Mouse (Mus musculus): ENCODE results near the gene Pidd1. TPM values are rescaled to one million over a fixed set of nuclear protein-coding genes. Genes with fewer than 3 reads are reported as not detected.

Pidd1 gene
- polyA plus RNA-seq, 1 experiment from 2014 or later: 7.6 TPM

DNA sequence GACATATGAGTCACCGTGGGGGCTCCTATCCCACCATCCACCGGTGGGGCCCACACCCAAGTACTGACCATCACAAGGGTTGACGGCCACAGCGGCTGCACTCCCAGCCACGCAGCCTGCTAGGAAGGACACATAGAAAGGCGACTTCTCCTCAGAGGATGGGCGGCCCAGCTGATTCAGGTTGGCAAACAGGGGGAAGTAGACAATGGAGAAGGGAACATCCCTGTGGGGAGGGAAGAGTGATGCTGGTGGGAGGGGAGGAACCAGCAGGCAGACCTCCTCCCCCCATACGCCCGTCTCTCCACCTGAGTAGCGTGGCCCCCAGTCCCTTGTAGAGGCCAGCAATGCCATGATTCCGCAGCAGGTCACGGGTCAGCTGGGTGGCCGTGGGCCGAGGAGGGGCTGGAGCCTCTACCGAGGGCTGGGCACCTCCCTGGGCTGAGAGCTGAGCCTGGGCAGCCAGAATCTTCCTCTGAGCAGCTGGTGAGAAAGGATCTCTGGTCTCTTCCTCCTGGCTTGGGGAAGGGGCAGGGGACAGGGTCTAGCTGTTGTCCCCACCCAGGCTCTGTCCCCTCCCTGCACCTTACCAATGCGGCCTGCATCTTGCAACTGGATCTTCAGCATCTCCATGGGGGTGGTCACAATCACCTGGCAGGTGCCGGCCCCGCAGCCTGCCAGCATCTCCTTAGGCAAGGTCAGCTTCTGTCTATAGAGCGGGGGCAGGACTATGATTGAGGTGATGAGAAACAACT lies 12.2 kb downstream of the Pidd1 start:
- no peak for ATAC-seq
- Histone ChIP-seq H3K9ac (no peak overlapping the region), H3K9me3 (no peaks in the 10 kb centered on the region), H3K36me3 (peaks cover 25% of the 10 kb centered on the region; the same call in 1 of the 2 replicates), H3K4me3 (replicated peaks) (no peak overlapping the region), H3K27me3 (replicated peaks) (no peaks in the 10 kb centered on the region), H3K4me1 (replicated peaks) (peaks cover 40% of the 10 kb centered on the region), H3K4me2 (replicated peaks) (no peak overlapping the region), H3K27ac (no peak overlapping the region)
- 94% methylated on average over 19 of the region's 19 CpGs for WGBS

GRCm38 (mm10) chr7:141430585-141431240 lies 13.1 kb downstream of the Pidd1 start:
- no peak overlapping the region for H3K4me3 ChIP-seq (replicated peaks)
- H3K4me2 ChIP-seq (replicated peaks): no peak overlapping the region
- 90% methylated on average over 9 of the region's 9 CpGs for WGBS
- H3K4me1 ChIP-seq (replicated peaks): peaks cover 31% of the 10 kb centered on the region
- no peaks in the 10 kb centered on the region for H3K9me3 ChIP-seq
- no peak overlapping the region; the same call in 1 of the 2 replicates for H3K9ac ChIP-seq
- ATAC-seq: no peak
- H3K27ac ChIP-seq: no peak overlapping the region
- H3K36me3 ChIP-seq: peaks cover 25% of the 10 kb centered on the region; the same call in 1 of the 2 replicates
- H3K27me3 ChIP-seq (replicated peaks): no peaks in the 10 kb centered on the region

DNA sequence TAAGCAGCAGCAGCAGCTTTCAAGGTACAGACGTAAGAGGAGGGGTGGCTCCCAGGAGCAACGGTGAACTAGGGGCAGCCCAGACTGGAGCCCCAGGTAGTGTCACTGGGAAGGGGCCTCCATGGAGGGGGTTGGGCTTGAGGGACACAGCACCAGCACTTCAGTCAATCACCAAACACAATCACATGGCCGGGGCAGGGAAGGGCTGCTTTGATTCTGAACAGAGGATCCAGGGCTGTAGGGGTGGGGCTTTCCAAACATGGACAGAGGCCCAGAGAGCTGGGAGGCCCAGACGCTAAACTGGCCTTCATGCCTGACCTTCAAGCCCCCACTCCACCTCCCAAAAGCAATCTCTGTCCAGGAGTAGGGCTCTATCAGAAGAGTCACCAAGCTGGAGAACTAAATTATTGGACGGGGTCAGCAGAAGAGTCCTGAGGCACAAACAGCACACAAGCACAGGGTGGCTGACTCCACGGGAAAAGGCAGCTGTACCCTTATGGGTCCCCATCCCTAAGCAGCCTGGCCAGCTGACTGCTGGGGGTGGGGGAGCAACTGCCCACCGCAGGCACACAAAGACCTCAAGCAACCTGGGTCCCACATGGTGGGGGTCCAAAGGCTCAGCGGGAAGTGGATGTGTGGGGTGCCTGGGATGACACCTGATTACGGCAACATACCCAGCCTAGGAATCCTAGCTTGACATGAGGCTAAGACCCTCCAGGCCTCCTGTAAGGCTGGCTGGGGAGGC lies 13.8 kb downstream of the Pidd1 start:
- H3K9ac ChIP-seq: no peak overlapping the region
- peaks cover 25% of the 10 kb centered on the region for H3K4me1 ChIP-seq (replicated peaks)
- no peaks in the 10 kb centered on the region for H3K27me3 ChIP-seq (replicated peaks)
- H3K4me3 ChIP-seq (replicated peaks): no peak overlapping the region
- no peaks in the 10 kb centered on the region for H3K9me3 ChIP-seq
- 59% methylated on average over 9 of the region's 9 CpGs for WGBS
- no peak overlapping the region for H3K27ac ChIP-seq
- no peak for ATAC-seq
- peaks cover 25% of the 10 kb centered on the region; the same call in 1 of the 2 replicates for H3K36me3 ChIP-seq
- H3K4me2 ChIP-seq (replicated peaks): peak overlapping the region; percentile 41; the same call in 1 of the 2 replicates

DNA sequence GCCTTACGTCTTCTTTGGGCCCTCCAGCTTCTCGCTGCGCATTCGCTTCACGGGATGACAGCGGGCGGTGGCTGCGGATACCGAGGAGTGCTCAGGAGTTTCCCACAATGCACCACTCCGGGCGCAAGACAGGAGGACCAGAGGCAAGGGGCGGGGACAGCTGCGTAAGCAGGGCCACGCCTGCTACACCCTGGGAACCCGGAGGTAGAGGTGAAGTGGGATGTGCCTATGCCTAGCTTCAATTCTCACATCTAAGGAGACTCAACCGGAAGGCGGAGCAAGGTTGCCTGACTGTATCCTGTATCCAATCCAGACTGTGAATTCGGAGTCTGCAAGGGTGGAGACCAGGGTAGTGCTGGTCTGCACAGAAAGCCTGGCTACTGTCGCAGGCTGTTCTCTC lies 14.5 kb downstream of the Pidd1 start, which contains the start of gene Cend1:
Gene Cend1 (minus strand): TSS at position 182 of the 400 bp plus-strand sequence.
- Histone ChIP-seq H3K4me3 (replicated peaks) (peak within 1 kb of the TSS; percentile 9; the same call in 1 of the 2 replicates), H3K9ac (no peak within 1 kb of the TSS)

DNA sequence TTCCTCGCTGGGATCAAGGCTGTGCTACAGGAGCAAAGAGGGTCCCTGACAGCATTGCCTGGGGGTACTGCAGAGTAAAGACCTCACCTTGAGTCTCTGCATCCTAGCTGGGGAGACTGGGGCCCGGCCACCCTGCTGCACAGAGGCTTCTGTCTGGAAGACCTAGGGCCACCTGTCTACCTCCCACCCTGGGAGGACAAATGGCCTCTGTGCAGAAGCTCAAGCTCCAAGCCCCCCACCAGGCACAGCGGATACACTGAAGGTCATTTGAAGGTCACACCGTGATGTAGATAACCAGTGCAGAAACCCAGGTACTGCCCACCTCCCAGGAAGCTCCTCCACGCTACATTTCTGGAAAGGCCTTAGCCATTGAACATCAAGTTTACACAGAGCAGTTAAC lies 15.1 kb downstream of the Pidd1 start:
- Histone ChIP-seq H3K27me3 (replicated peaks) (no peaks in the 10 kb centered on the region), H3K9ac (no peak overlapping the region), H3K4me3 (replicated peaks) (0 out of 2 replicates have a peak overlapping the region, but pooled peaks have one; percentile 9), H3K4me1 (replicated peaks) (peaks cover 12% of the 10 kb centered on the region; the same call in 1 of the 2 replicates), H3K9me3 (no peaks in the 10 kb centered on the region), H3K36me3 (peaks cover 23% of the 10 kb centered on the region; the same call in 1 of the 2 replicates), H3K27ac (no peak overlapping the region), H3K4me2 (replicated peaks) (peak overlapping the region; percentile 41; the same call in 1 of the 2 replicates)
- 50% methylated on average over 5 of the region's 5 CpGs for WGBS
- ATAC-seq: no peak

More for the DNA sequence above, 14.5 kb downstream of the Pidd1 start, which contains the start of gene Cend1:
- H3K27me3 ChIP-seq (replicated peaks): no peaks in the 10 kb centered on the region
- peak within 1 kb of the TSS; percentile 41 for H3K4me2 ChIP-seq (replicated peaks)
- H3K27ac ChIP-seq: no peak within 1 kb of the TSS
- no peaks in the 10 kb centered on the region for H3K9me3 ChIP-seq
- WGBS: 6% methylated on average over 19 of the region's 19 CpGs
- ATAC-seq: peak; percentile 64
- peaks cover 18% of the 10 kb centered on the region for H3K4me1 ChIP-seq (replicated peaks)
- peaks cover 25% of the 10 kb centered on the region; the same call in 1 of the 2 replicates for H3K36me3 ChIP-seq

DNA sequence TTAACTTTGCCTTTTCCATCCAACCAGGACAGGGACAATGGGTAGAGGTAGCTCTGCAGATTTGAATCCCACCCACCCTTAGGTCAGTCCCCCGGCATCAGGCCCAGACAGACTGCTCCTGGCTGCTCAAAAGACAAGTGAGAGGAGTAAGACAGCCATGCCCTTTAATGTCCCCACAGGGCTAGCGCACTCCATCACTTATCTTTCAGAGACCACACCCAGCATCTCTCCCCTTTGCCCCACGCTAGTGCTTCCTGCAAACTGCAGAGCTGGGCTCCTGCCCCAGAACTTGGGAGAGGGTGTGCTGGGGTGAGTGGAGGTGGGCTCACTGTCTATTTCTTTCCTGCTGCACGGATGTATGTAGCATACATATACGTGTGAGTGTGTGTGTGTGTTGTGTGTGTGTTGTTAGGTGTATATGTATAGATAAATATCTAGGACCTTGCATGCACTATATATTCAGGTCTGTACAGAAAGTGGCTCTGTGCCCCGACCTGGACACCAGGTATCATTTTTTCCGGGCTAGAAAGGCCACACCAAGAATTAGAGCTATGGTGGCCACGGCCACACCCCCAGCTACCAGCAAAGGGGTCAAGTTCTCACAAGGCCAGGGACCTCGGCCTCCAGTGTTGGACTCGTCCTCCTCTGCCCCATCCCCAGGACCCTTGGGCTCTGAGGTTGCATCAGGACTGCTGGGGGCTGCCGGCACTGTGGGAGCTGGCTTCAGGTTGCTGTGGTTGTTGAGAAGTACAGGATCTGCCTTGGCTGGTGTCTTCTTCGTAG lies 16.7 kb downstream of the Pidd1 start:
- Histone ChIP-seq H3K9ac (no peak overlapping the region), H3K4me3 (replicated peaks) (no peak overlapping the region), H3K4me1 (replicated peaks) (peaks cover 9% of the 10 kb centered on the region; the same call in 1 of the 2 replicates), H3K36me3 (peaks cover 14% of the 10 kb centered on the region; the same call in 1 of the 2 replicates), H3K4me2 (replicated peaks) (no peak overlapping the region), H3K9me3 (no peaks in the 10 kb centered on the region), H3K27ac (no peak overlapping the region), H3K27me3 (replicated peaks) (no peaks in the 10 kb centered on the region)
- 77% methylated on average over 12 of the region's 12 CpGs for WGBS
- no peak for ATAC-seq

DNA sequence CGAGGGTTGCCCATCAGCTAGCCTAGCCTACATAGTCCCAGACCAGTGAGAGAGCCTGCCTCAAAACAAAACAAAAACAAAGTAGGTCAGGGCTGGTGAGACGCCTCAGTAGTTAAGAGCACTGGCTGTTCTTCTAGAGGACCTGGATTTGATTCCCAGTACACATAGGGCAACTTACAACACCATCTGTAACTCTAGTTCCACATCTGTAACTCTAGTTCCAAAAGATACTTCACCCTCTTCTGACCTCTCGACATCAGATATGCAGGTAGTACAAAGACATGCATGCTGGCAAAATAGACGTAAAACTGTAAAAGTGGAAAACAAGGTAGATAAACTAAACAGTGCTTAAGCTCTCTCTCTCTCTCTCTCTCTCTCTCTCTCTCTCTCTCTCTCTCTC lies 20.0 kb downstream of the Pidd1 start:
- no peak overlapping the region for H3K4me2 ChIP-seq (replicated peaks)
- no peaks in the 10 kb centered on the region for H3K27me3 ChIP-seq (replicated peaks)
- no peaks in the 10 kb centered on the region for H3K36me3 ChIP-seq
- peaks cover 3% of the 10 kb centered on the region; the same call in 1 of the 2 replicates for H3K4me1 ChIP-seq (replicated peaks)
- no peak for ATAC-seq
- H3K9me3 ChIP-seq: no peaks in the 10 kb centered on the region
- H3K27ac ChIP-seq: no peak overlapping the region
- no peak overlapping the region for H3K9ac ChIP-seq
- H3K4me3 ChIP-seq (replicated peaks): no peak overlapping the region
- 68% methylated on average over 4 of the region's 4 CpGs for WGBS

DNA sequence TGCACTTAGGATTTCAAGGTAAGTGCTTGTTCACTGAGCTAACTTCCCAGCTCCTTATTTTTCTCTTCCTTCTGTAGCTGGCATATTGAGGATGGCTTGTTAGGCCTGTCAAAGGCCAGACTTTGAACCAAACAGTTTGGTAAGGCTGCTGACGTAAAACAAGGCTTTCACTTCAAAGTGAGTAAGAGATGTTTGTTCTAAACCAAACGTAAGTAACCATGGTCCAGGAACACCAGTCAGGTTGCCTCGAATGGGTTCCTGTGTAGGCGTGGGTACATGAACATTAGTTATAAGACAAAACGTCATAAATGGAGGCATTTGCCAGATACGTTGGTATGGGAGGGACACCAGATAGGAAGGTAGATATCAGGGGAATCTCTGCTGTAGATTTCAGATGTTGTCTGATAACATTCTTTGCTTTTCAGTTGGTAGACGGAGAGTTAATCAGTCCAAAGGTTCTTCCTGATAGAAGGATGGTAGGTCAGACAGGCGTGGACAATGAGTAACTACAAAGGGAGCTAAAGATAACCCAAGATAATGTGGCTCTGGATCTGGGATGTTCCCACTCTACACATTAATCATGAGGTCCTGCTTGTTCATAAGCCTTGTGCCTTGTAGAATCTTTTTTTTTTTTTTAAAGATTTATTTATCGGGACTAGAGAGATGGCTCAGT lies 23.7 kb downstream of the Pidd1 start:
- WGBS: 57% methylated on average over 9 of the region's 9 CpGs
- Histone ChIP-seq H3K36me3 (no peaks in the 10 kb centered on the region), H3K4me1 (replicated peaks) (no peaks in the 10 kb centered on the region), H3K9ac (no peak overlapping the region), H3K27ac (peak overlapping the region; percentile 25; the same call in 1 of the 2 replicates), H3K4me2 (replicated peaks) (no peak overlapping the region), H3K4me3 (replicated peaks) (no peak overlapping the region), H3K9me3 (no peaks in the 10 kb centered on the region), H3K27me3 (replicated peaks) (no peaks in the 10 kb centered on the region)
- peak; percentile 60 for ATAC-seq

DNA sequence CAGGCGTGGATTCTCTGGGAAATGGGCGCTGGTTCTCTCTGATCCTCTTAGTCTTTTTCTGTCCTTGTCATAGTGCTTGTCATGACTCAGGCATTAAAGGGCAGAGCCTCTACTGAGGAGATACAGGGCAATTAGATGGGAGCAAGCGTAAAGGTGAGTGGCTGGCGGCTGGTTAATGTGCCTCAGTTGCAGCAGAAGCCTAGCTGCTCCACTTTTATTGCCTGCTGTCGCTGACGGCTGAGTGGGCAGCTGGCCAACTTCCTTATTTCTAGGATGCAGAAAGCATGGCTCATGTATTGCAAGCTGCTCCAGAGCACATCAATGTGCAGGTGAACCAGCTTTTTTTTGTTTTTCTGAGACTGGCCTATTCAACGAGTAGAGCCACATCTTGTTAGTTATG lies 24.9 kb downstream of the Pidd1 start:
- no peaks in the 10 kb centered on the region for H3K36me3 ChIP-seq
- no peaks in the 10 kb centered on the region for H3K9me3 ChIP-seq
- WGBS: 41% methylated on average over 7 of the region's 7 CpGs
- H3K27ac ChIP-seq: peak overlapping the region; percentile 48; the same call in 1 of the 2 replicates
- no peak overlapping the region for H3K4me3 ChIP-seq (replicated peaks)
- no peak overlapping the region for H3K9ac ChIP-seq
- H3K4me1 ChIP-seq (replicated peaks): peaks cover 5% of the 10 kb centered on the region; the same call in 1 of the 2 replicates
- ATAC-seq: peak; percentile 62
- no peaks in the 10 kb centered on the region for H3K27me3 ChIP-seq (replicated peaks)
- H3K4me2 ChIP-seq (replicated peaks): no peak overlapping the region

GRCm38 (mm10) chr7:141417731-141418681 lies 25.8 kb downstream of the Pidd1 start:
- ATAC-seq: no peak
- Histone ChIP-seq H3K4me1 (replicated peaks) (peaks cover 8% of the 10 kb centered on the region), H3K9ac (no peak overlapping the region), H3K9me3 (no peaks in the 10 kb centered on the region), H3K36me3 (no peaks in the 10 kb centered on the region), H3K27ac (peak overlapping the region; percentile 48; the same call in 1 of the 2 replicates), H3K4me3 (replicated peaks) (no peak overlapping the region), H3K27me3 (replicated peaks) (no peaks in the 10 kb centered on the region), H3K4me2 (replicated peaks) (no peak overlapping the region)
- 76% methylated on average over 8 of the region's 8 CpGs for WGBS

Data from intestine, embryonic 15.5 days (tissue).